Mouse (Mus musculus): Measurements from ENCODE around the gene Ext2. TPM values are rescaled to one million over a fixed set of nuclear protein-coding genes. Genes with fewer than 3 reads are reported as not detected.
A peak's percentile ranks its signal among the peaks of the same experiment; 100 is the strongest.

The Ext2 gene
- polyA plus RNA-seq, 1 experiment from 2014 or later: 81.5 TPM

GRCm38 (mm10) chr2:93783926-93784539, 38.3 kb downstream of the Ext2 start:
- Histone ChIP-seq H3K4me2 (ENCODE audit: low read depth, low read length) (no peak overlapping the region), H3K4me1 (ENCODE audit: control insufficient read depth, insufficient read depth, low read length) (peaks cover 24% of the 10 kb centered on the region), H3K36me3 (ENCODE audit: control insufficient read depth, insufficient read depth, low read length) (peaks cover 6% of the 10 kb centered on the region; the same call in 1 of the 2 replicates), H3K4me3 (ENCODE audit: low read length) (no peak overlapping the region), H3K27ac (ENCODE audit: low read length) (no peak overlapping the region), H3K9ac (ENCODE audit: low read depth, low read length) (no peak overlapping the region), H3K9me3 (ENCODE audit: control insufficient read depth, low read length) (no peaks in the 10 kb centered on the region), H3K27me3 (replicated peaks; ENCODE audit: control insufficient read depth, insufficient read depth, low read length) (no peaks in the 10 kb centered on the region)
- no peak for ATAC-seq
- WGBS: 73% methylated on average over 9 of the region's 9 CpGs

DNA sequence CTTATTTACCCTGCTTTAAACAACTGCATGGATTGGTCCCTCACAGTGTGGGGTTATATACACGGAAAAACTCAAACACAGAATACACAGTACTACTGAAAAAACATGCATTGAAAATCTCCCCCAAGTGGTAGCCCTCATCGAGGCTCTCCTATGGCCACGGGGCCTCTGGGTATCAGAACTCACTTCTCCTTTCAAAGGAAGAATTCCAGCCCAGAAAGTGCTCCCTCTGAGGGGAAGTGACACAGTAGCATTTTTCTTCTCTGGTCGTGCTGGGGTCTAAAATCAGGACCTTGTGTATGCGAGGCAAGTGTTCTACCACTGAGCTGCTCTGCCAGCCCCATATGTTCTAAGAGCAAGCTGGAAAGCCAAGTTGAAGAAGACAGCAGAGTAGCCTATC, 39.7 kb downstream of the Ext2 start:
- peaks cover 25% of the 10 kb centered on the region for H3K4me1 ChIP-seq (ENCODE audit: control insufficient read depth, insufficient read depth, low read length)
- H3K27me3 ChIP-seq (replicated peaks; ENCODE audit: control insufficient read depth, insufficient read depth, low read length): no peaks in the 10 kb centered on the region
- no peak overlapping the region for H3K4me2 ChIP-seq (ENCODE audit: low read depth, low read length)
- no peak overlapping the region for H3K9ac ChIP-seq (ENCODE audit: low read depth, low read length)
- 73% methylated on average over 5 of the region's 5 CpGs for WGBS
- H3K27ac ChIP-seq (ENCODE audit: low read length): no peak overlapping the region
- no peaks in the 10 kb centered on the region for H3K9me3 ChIP-seq (ENCODE audit: control insufficient read depth, low read length)
- no peak overlapping the region for H3K4me3 ChIP-seq (ENCODE audit: low read length)
- ATAC-seq: no peak
- peaks cover 4% of the 10 kb centered on the region; the same call in 1 of the 2 replicates for H3K36me3 ChIP-seq (ENCODE audit: control insufficient read depth, insufficient read depth, low read length)

DNA sequence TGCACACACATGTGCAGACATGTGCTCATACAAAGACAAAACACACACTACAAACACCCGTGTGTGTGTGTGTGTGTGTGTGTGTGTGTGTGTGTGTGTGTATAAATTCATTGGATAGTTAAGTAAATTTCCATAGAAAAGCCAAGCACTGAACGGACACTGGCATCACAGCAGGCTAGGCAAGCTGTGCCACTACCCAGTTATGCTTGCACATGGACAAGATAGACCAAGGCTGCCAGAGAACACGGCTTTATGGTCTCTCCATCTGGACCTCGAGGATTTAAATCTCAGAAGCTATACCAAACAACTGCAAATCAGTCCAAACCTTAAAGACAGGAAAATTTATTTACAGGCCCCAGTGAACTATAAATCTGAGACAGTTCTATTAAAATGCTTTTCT, 40.2 kb downstream of the Ext2 start:
- Histone ChIP-seq H3K4me3 (ENCODE audit: low read length) (no peak overlapping the region), H3K27me3 (replicated peaks; ENCODE audit: control insufficient read depth, insufficient read depth, low read length) (no peaks in the 10 kb centered on the region), H3K27ac (ENCODE audit: low read length) (no peak overlapping the region), H3K4me2 (ENCODE audit: low read depth, low read length) (no peak overlapping the region), H3K4me1 (ENCODE audit: control insufficient read depth, insufficient read depth, low read length) (peaks cover 25% of the 10 kb centered on the region), H3K36me3 (ENCODE audit: control insufficient read depth, insufficient read depth, low read length) (peaks cover 4% of the 10 kb centered on the region; the same call in 1 of the 2 replicates), H3K9me3 (ENCODE audit: control insufficient read depth, low read length) (no peaks in the 10 kb centered on the region), H3K9ac (ENCODE audit: low read depth, low read length) (no peak overlapping the region)
- 65% methylated on average over 4 of the region's 4 CpGs for WGBS
- no peak for ATAC-seq

DNA sequence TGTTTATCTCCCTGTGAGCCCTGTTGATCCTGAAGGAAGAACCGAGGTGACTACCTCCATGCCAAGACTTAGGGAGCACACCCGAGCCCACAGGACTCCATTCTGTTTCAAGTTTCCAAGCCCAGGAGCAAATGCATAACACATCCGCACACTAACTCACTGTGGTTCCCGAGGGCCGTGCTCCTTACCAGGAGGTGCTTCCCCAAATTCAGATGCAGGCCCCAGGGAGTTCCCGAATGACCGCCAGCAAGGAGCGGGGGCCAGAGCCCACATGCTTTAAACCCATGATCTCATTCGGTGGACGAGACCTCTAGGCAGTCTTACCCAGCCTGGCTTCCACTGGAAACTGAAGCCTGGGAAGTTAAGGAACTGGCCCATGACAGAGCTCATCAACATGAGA, 41.8 kb downstream of the Ext2 start:
- H3K4me1 ChIP-seq (ENCODE audit: control insufficient read depth, insufficient read depth, low read length): peaks cover 22% of the 10 kb centered on the region
- H3K36me3 ChIP-seq (ENCODE audit: control insufficient read depth, insufficient read depth, low read length): peaks cover 4% of the 10 kb centered on the region; the same call in 1 of the 2 replicates
- H3K4me3 ChIP-seq (ENCODE audit: low read length): no peak overlapping the region
- no peak overlapping the region for H3K4me2 ChIP-seq (ENCODE audit: low read depth, low read length)
- no peak overlapping the region for H3K27ac ChIP-seq (ENCODE audit: low read length)
- H3K9me3 ChIP-seq (ENCODE audit: control insufficient read depth, low read length): no peaks in the 10 kb centered on the region
- H3K9ac ChIP-seq (ENCODE audit: low read depth, low read length): no peak overlapping the region
- H3K27me3 ChIP-seq (replicated peaks; ENCODE audit: control insufficient read depth, insufficient read depth, low read length): no peaks in the 10 kb centered on the region
- 75% methylated on average over 10 of the region's 10 CpGs for WGBS
- ATAC-seq: no peak

DNA sequence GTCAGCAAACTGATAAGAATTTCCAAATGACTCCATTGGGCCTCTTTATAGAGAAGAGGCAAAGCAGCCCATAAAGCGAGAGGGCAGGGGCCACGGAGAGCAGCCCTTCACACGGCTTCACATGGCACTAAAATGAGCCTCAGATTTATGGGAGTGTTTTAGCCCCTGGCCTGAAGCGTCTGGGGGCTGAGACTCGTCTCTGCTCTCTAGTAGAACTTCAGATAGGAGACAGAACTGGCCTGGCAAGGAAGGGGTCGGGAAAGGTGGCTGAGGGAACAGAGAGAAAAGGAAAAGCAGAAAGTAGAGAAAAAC, 42.5 kb downstream of the Ext2 start:
- WGBS: 28% methylated on average over 6 of the region's 6 CpGs

DNA sequence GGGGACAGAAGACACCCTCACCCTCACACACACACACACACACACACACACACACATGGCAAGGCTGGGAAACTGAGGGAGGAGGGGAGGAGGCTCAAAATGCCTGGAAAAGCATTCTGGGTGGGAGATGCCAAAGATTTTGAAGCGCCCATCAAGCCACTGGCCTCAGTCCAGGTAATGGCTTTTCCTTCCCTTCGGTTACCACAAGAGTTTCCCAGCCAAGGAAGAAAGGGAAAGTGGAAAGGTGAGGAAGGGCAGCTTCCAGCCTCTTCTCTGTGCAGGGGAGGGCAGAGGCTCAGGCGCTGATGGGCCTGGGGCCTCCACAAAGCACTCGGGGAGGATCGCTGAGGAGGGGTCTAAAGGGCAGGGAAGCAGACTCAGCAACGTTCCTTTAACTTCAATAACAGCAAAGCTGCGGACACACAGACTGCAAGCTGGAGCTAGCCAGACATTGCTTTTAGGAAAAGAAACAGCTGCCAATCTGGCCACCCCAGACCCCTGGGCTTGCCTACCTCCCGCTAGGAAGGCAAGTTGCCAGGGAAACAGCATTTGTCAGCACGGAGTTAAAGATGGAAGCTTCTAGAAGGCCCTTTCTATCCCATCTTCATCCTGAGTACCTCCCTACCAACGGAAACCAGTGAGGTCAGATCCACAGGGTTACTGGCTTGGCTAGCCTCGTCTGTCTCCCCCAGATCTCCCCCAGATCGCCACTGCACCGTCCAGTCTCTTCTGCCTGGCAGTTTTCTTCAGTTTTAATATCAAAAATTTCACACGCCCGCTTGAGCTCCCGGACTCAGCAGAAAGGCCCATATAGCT, 43.1 kb downstream of the Ext2 start:
- Histone ChIP-seq H3K27me3 (replicated peaks; ENCODE audit: control insufficient read depth, insufficient read depth, low read length) (no peaks in the 10 kb centered on the region), H3K4me2 (ENCODE audit: low read depth, low read length) (peak overlapping the region; percentile 20), H3K27ac (ENCODE audit: low read length) (0 out of 2 replicates have a peak overlapping the region, but pooled peaks have one; percentile 4), H3K36me3 (ENCODE audit: control insufficient read depth, insufficient read depth, low read length) (no peaks in the 10 kb centered on the region; the same call in 1 of the 2 replicates), H3K4me1 (ENCODE audit: control insufficient read depth, insufficient read depth, low read length) (peaks cover 12% of the 10 kb centered on the region), H3K9ac (ENCODE audit: low read depth, low read length) (no peak overlapping the region), H3K4me3 (ENCODE audit: low read length) (no peak overlapping the region), H3K9me3 (ENCODE audit: control insufficient read depth, low read length) (no peaks in the 10 kb centered on the region)
- peak; percentile 37; the same call in 1 of the 2 replicates for ATAC-seq
- WGBS: 42% methylated on average over 16 of the region's 16 CpGs

More for the DNA sequence above, 42.5 kb downstream of the Ext2 start:
- Histone ChIP-seq H3K4me2 (ENCODE audit: low read depth, low read length) (peak overlapping the region; percentile 20; the same call in 1 of the 2 replicates), H3K36me3 (ENCODE audit: control insufficient read depth, insufficient read depth, low read length) (no peaks in the 10 kb centered on the region; the same call in 1 of the 2 replicates), H3K27me3 (replicated peaks; ENCODE audit: control insufficient read depth, insufficient read depth, low read length) (no peaks in the 10 kb centered on the region), H3K4me1 (ENCODE audit: control insufficient read depth, insufficient read depth, low read length) (peaks cover 15% of the 10 kb centered on the region), H3K9me3 (ENCODE audit: control insufficient read depth, low read length) (no peaks in the 10 kb centered on the region), H3K9ac (ENCODE audit: low read depth, low read length) (no peak overlapping the region), H3K27ac (ENCODE audit: low read length) (no peak overlapping the region), H3K4me3 (ENCODE audit: low read length) (no peak overlapping the region)
- ATAC-seq: peak; percentile 76

- 93% methylated on average over 5 of the region's 5 CpGs for WGBS
- Histone ChIP-seq H3K4me3 (ENCODE audit: low read length) (no peak overlapping the region), H3K4me2 (ENCODE audit: low read depth, low read length) (no peak overlapping the region), H3K27me3 (replicated peaks; ENCODE audit: control insufficient read depth, insufficient read depth, low read length) (no peaks in the 10 kb centered on the region), H3K9ac (ENCODE audit: low read depth, low read length) (no peak overlapping the region), H3K36me3 (ENCODE audit: control insufficient read depth, insufficient read depth, low read length) (no peaks in the 10 kb centered on the region; the same call in 1 of the 2 replicates), H3K4me1 (ENCODE audit: control insufficient read depth, insufficient read depth, low read length) (peaks cover 12% of the 10 kb centered on the region), H3K27ac (ENCODE audit: low read length) (no peak overlapping the region), H3K9me3 (ENCODE audit: control insufficient read depth, low read length) (no peaks in the 10 kb centered on the region)
- ATAC-seq: no peak
These were observed 43.8 kb downstream of the Ext2 start for GRCm38 (mm10) chr2:93778616-93779015.

- Histone ChIP-seq H3K4me1 (ENCODE audit: control insufficient read depth, insufficient read depth, low read length) (peaks cover 14% of the 10 kb centered on the region), H3K36me3 (ENCODE audit: control insufficient read depth, insufficient read depth, low read length) (no peaks in the 10 kb centered on the region), H3K27me3 (replicated peaks; ENCODE audit: control insufficient read depth, insufficient read depth, low read length) (no peaks in the 10 kb centered on the region), H3K27ac (ENCODE audit: low read length) (no peak overlapping the region), H3K4me2 (ENCODE audit: low read depth, low read length) (no peak overlapping the region), H3K9me3 (ENCODE audit: control insufficient read depth, low read length) (no peaks in the 10 kb centered on the region), H3K4me3 (ENCODE audit: low read length) (no peak overlapping the region), H3K9ac (ENCODE audit: low read depth, low read length) (no peak overlapping the region)
- no peak for ATAC-seq
- WGBS: 80% methylated on average over 4 of the region's 4 CpGs
These were observed 45.3 kb downstream of the Ext2 start for GRCm38 (mm10) chr2:93777056-93777430.

GRCm38 (mm10) chr2:93776267-93777055, 45.9 kb downstream of the Ext2 start:
- Histone ChIP-seq H3K9ac (ENCODE audit: low read depth, low read length) (no peak overlapping the region), H3K27ac (ENCODE audit: low read length) (no peak overlapping the region), H3K4me1 (ENCODE audit: control insufficient read depth, insufficient read depth, low read length) (peaks cover 16% of the 10 kb centered on the region), H3K36me3 (ENCODE audit: control insufficient read depth, insufficient read depth, low read length) (no peaks in the 10 kb centered on the region), H3K27me3 (replicated peaks; ENCODE audit: control insufficient read depth, insufficient read depth, low read length) (no peaks in the 10 kb centered on the region), H3K4me2 (ENCODE audit: low read depth, low read length) (no peak overlapping the region), H3K9me3 (ENCODE audit: control insufficient read depth, low read length) (no peaks in the 10 kb centered on the region), H3K4me3 (ENCODE audit: low read length) (no peak overlapping the region)
- no peak for ATAC-seq
- 90% methylated on average over 7 of the region's 7 CpGs for WGBS
